Mouse (Mus musculus) liver, adult 2 months (tissue): ENCODE data around the gene Pccb. TPM values are rescaled to one million over a fixed set of nuclear protein-coding genes. Genes with fewer than 3 reads are reported as not detected.

Source experiments
- DNase-seq: peaks from one replicate; pipeline ENCODE4 v3.0.0-alpha.2; 2011; ENCODE audit warnings: low read depth, low spot score; ENCODE audit errors: extremely low read depth
- H3K27ac ChIP-seq: fragments of 200-500 bp; replicated peaks from 2 replicates; pipeline ENCODE4 v1.5.1; 2012; ENCODE audit warnings: low read depth, mild to moderate bottlenecking, control low read depth, inconsistent platforms, low read length; ENCODE audit not compliant: insufficient read depth
- H3K27me3 ChIP-seq: fragments of 200-500 bp; 2 replicates; pipeline ENCODE4 v1.6.1; 2012; ENCODE audit warnings: mild to moderate bottlenecking, moderate library complexity, low read length, inconsistent platforms; ENCODE audit not compliant: control insufficient read depth, insufficient read depth
- H3K36me3 ChIP-seq: fragments of 200-500 bp; 2 replicates; pipeline ENCODE4 v1.6.1; 2012; ENCODE audit warnings: low read length, inconsistent platforms; ENCODE audit not compliant: control insufficient read depth, insufficient read depth
- H3K4me1 ChIP-seq: fragments of 200-500 bp; 2 replicates; pipeline ENCODE4 v1.6.1; 2011; ENCODE audit warnings: low read length; ENCODE audit not compliant: control insufficient read depth, insufficient read depth
- H3K4me3 ChIP-seq: fragments of 200-500 bp; 2 replicates; pipeline ENCODE4 v1.5.1; 2011; ENCODE audit warnings: low read depth, mild to moderate bottlenecking, control low read depth, low read length, moderate library complexity; ENCODE audit not compliant: insufficient read depth
- H3K79me2 ChIP-seq: fragments of 200-500 bp; 2 replicates; pipeline ENCODE4 v1.6.1; 2012; ENCODE audit warnings: inconsistent platforms, mild to moderate bottlenecking, low read length, moderate library complexity; ENCODE audit not compliant: control insufficient read depth, insufficient read depth
- H3K9ac ChIP-seq: fragments of 200-500 bp; 2 replicates; pipeline ENCODE4 v1.6.1; 2012; ENCODE audit warnings: low read depth, mild to moderate bottlenecking, control low read depth, inconsistent platforms, low read length
- CTCF ChIP-seq: fragments of 200-500 bp; IDR thresholded peaks from 2 replicates; pipeline ENCODE4 v1.5.1; 2011; ENCODE audit warnings: low read depth, low read length, control low read depth
- POLR2A ChIP-seq: fragments of 200-500 bp; IDR thresholded peaks from 2 replicates; pipeline ENCODE4 v1.6.1; 2011; ENCODE audit warnings: low read length, control low read depth; ENCODE audit not compliant: insufficient read depth; ENCODE audit errors: extremely low read depth
- WGBS: fragments of 180-500 bp; shearing (Covaris S2); methylation state at CpG from one replicate; pipeline ENCODE4 v1.1.7; 2018; 5-methylcytosine and 5-hydroxymethylcytosine counted together
- polyA plus RNA-seq: library from polyadenylated mRNA; depleted of rRNA; stranded (reverse); fragments of >200 nt; gene quantifications from 2 replicates; pipeline ENCODE4 v1.2.3, GENCODE M21; 2012
- total RNA-seq: library from RNA; depleted of rRNA; stranded (reverse); fragments of >200 nt; gene quantifications from 2 replicates; pipeline ENCODE4 v1.2.3, GENCODE M21; 2014

Gene Pccb
- total and polyA plus RNA-seq, 2 experiments, result 119 to 185 TPM

GRCm38 (mm10) chr9:101076095-101076875 is 41.6 kb upstream of the Pccb start:
- under 1% methylated on average over 18 of the region's 18 CpGs for WGBS
- Histone ChIP-seq H3K4me1 (peaks cover 21% of the 10 kb centered on the region), H3K9ac (peak overlapping the region; percentile 73), H3K27me3 (no peaks in the 10 kb centered on the region), H3K36me3 (peaks cover 2% of the 10 kb centered on the region; the same call in 1 of the 2 replicates), H3K79me2 (peaks cover 50% of the 10 kb centered on the region), H3K27ac (peak overlapping the region; percentile 46), H3K4me3 (peak overlapping the region; percentile 85)
- DNase-seq, result peak; percentile 73
- no peak for TF ChIP-seq POLR2A
- no peak for TF ChIP-seq CTCF

GRCm38 (mm10) chr9:101075694-101076093 is 41.0 kb upstream of the Pccb start:
- no peaks in the 10 kb centered on the region for H3K27me3 ChIP-seq
- 0% methylated on average over 8 of the region's 8 CpGs for WGBS
- peaks cover 2% of the 10 kb centered on the region; the same call in 1 of the 2 replicates for H3K36me3 ChIP-seq
- DNase-seq, result no peak
- peaks cover 47% of the 10 kb centered on the region for H3K79me2 ChIP-seq
- TF ChIP-seq CTCF (no peak), POLR2A (no peak)
- 0 out of 2 replicates have a peak overlapping the region, but pooled peaks have one; percentile 99 for H3K27ac ChIP-seq
- H3K4me1 ChIP-seq, result peaks cover 19% of the 10 kb centered on the region
- peak overlapping the region; percentile 32 for H3K9ac ChIP-seq
- H3K4me3 ChIP-seq, result peak overlapping the region; percentile 85

GRCm38 (mm10) chr9:101075091-101075581 is 40.4 kb upstream of the Pccb start:
- Histone ChIP-seq H3K9ac (peak overlapping the region; percentile 100), H3K4me3 (peak overlapping the region; percentile 85), H3K27me3 (no peaks in the 10 kb centered on the region), H3K79me2 (peaks cover 45% of the 10 kb centered on the region), H3K27ac (peak overlapping the region; percentile 99), H3K4me1 (peaks cover 19% of the 10 kb centered on the region), H3K36me3 (no peaks in the 10 kb centered on the region)
- TF ChIP-seq POLR2A (no peak), CTCF (no peak)
- peak; percentile 65 for DNase-seq
- WGBS, result under 1% methylated on average over 25 of the region's 25 CpGs

- Histone ChIP-seq H3K36me3 (no peaks in the 10 kb centered on the region), H3K27ac (peak overlapping the region; percentile 99), H3K27me3 (no peaks in the 10 kb centered on the region), H3K79me2 (peaks cover 40% of the 10 kb centered on the region; the same call in 1 of the 2 replicates), H3K4me1 (peaks cover 17% of the 10 kb centered on the region), H3K9ac (peak overlapping the region; percentile 100), H3K4me3 (peak overlapping the region; percentile 85)
- DNase-seq, result no peak
- TF ChIP-seq CTCF, result no peak
- peak; percentile 34; the same call in 1 of the 2 replicates for TF ChIP-seq POLR2A
- WGBS, result under 1% methylated on average over 90 of the region's 100 CpGs
Observed at GRCm38 (mm10) chr9:101074332-101075021, 39.8 kb upstream of the Pccb start.

- peak within 1 kb of the TSS; percentile 99 for H3K27ac ChIP-seq
- no peaks in the 10 kb centered on the region for H3K36me3 ChIP-seq
- peaks cover 12% of the 10 kb centered on the region for H3K4me1 ChIP-seq
- H3K9ac ChIP-seq, result peak within 1 kb of the TSS; percentile 100
- H3K27me3 ChIP-seq, result no peaks in the 10 kb centered on the region
- DNase-seq, result no peak
- WGBS, result 0% methylated on average over 39 of the region's 43 CpGs
- peak; percentile 80 for TF ChIP-seq POLR2A
- TF ChIP-seq CTCF, result no peak
- peaks cover 35% of the 10 kb centered on the region; the same call in 1 of the 2 replicates for H3K79me2 ChIP-seq
- peak within 1 kb of the TSS; percentile 85 for H3K4me3 ChIP-seq
Observed at GRCm38 (mm10) chr9:101073987-101074331, 39.3 kb upstream of the Pccb start, which contains the start of gene Msl2. Gene Msl2, plus strand, starts transcription at chr9:101074101.
